Mouse (Mus musculus) heart, adult 11 months (tissue): ENCODE results near the gene BC061212.
"Not testable (repeated sequence)": the region's sequence is repeated elsewhere in the genome, so short reads cannot be mapped to it uniquely, and the experiment has no call there.

Experiments used
- DNase-seq: peaks from one replicate; pipeline ENCODE4 v3.0.0; 2022

The BC061212 gene

DNA sequence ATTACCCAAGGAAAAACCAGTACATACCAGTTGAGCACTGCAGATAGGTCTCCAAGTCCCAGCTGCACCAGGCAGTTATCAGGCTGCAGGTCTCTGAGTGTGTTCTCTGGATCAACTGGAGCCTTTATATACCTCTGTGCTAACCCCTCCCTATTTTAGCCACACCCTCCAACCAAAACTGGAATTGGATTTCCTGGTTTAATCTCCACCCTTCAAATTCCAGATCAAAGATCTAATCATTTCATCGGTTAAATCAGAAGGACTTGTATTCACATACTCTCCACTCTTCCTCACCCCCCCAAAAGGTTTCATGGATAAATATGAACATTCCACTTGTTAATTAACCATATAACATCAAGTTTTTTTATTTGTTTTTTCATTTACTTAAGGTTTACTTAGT is at the start of gene BC061212:
BC061212 (minus strand) TSS at position 101 of the 400 bp plus-strand sequence.
- DNase-seq: not testable (repeated sequence)

DNA sequence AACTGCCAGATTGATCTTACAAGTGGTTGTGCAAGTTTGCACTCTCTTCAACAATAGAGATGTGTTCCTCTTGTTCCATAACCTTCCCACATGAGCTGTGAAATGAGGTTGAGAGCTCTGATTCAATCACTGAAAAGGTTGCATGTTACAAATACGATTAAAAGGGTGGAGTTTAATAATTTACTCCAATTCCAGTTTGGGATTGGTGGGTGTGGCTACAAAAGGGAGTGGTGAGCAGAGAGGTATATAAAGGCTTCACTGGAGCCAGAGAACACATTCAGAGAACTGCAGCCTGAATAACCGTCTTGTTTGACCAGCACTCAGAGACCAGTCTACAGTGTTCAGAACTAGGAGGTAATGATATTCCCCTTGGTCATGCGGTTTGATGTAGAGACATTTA is 5.7 kb upstream of the BC061212 start, which contains the start of gene Gm6351:
Gm6351 (plus strand) TSS at position 301 of the 400 bp plus-strand sequence.
- not testable (repeated sequence) for DNase-seq
